Mouse (Mus musculus) small intestine, adult 2 months (tissue): ENCODE measurements around the gene Kif1bp.

Source experiments
- CTCF ChIP-seq: fragments of 200-500 bp; IDR thresholded peaks from 2 replicates; pipeline ENCODE4 v1.5.1; 2012; ENCODE audit warnings: low read depth, mild to moderate bottlenecking, control low read depth, inconsistent platforms, low read length, moderate library complexity, mixed read lengths; ENCODE audit not compliant: insufficient replicate concordance, insufficient read length; ENCODE audit errors: extremely low read depth
- POLR2A ChIP-seq: fragments of 200-500 bp; IDR thresholded peaks from 2 replicates; pipeline ENCODE4 v1.6.1; 2012; ENCODE audit warnings: low read depth, mild to moderate bottlenecking, control low read depth, inconsistent platforms, low read length, moderate library complexity

DNA sequence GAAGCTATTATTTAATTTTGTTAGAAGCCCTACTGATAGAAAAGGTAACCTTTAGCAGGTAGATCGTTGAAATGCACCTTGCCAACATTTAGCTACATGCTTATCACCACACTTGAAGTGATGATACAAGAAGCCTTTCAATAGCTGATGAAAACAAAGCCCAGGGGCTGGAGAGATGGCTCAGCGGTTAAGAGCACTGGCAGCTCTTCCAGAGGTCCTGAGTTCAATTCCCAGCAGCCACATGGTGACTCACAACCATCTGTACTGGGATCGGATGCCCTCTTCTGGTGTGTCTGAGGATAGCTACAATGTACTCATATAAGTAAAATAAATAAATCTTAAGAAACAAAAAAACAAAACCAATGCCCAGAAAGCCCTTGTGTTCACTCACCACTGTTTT is 25.9 kb upstream of the Kif1bp start:
- TF ChIP-seq POLR2A (no peak), CTCF (no peak)
